Mouse (Mus musculus): ENCODE measurements around the gene Tmed10.

DNA sequence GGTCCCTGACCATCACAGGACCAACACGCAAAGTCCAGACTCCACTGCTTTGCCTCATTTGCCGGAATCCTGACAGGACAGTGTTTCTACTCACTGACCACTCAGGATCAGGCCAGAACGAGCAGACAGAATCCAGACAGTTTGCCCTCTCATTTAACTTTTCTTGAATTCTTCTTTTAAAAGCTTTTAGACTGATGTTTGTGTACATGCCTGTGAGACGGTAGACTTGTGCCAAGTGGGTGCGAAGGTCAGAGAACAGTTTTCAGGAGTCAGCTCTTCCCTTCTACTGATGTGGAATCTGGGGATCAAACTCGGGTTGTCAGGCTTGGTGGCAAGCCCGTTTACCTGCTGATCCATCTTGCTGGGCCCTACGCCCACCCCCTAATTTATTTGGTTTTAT is 47.9 kb upstream of the Tmed10 start:
- TF ChIP-seq CTCF (IDR thresholded peaks at IDR 0.05; ENCODE audit: control insufficient read depth, insufficient read depth, low read length) (no peak), POLR2A (IDR thresholded peaks at IDR 0.05; ENCODE audit: borderline replicate concordance, control insufficient read depth, low read depth, low read length) (no peak)

Data from bone marrow, adult 2 months (tissue).